Mouse (Mus musculus): ENCODE results near the gene Pcsk7. TPM values are rescaled to one million over a fixed set of nuclear protein-coding genes. Genes with fewer than 3 reads are reported as not detected.
A peak's percentile ranks its signal among the peaks of the same experiment; 100 is the strongest.

Gene Pcsk7
- total RNA-seq (2014; rRNA removed) (23.5 and 33.9 TPM in 2 replicates), polyA plus RNA-seq (2015; fragmentation: Nextera tagmentation; extraction: Ambion mirVana) (18.1 and 22.1 TPM in 2 replicates)

DNA sequence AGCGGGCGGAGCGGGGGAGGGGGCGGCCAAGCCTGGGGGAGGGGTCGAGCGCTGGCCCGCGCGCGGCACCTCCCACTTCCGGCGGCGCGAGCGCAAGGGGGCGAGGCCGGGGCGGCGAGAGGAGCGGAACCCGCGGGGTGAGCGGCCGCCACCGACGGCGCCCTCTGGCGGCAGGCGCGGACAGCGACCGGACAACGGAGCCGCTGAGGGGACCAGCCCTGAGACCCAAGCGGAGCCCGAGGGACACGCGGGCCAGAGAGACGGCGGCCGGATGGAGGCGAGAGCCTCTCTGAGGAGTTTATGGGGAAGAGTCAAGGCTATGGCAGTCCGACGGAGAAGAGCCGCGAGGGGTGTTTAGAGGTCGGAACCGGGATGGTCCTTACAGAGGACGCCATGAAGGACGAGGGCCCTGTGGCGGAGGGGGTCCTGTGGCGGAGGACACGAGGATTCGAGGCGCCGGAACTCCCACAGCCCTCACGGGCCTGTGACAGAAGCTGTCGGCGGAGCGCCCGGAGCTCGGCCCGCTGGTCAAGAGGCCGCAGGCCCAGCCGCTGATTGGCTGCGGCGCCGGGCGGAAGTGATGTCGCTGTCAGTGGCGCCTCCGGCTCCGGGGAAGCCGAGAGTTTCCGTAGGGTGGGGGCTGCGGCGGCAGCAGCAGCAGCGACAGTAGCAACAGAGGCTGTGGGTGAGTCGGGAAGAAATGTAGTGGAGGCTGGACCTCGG, at the start of gene Pcsk7, which contains the start of gene Rnf214:
Pcsk7 (plus strand) TSS at position 143 of the 723 bp plus-strand sequence.
Rnf214 (minus strand) TSS at position 557 of the 723 bp plus-strand sequence.
- under 1% methylated on average over 70 of the region's 80 CpGs for WGBS
- H3K4me2 ChIP-seq (ENCODE audit: low read depth, low read length) = peak within 1 kb of the TSS; percentile 88
- DNase-seq (ENCODE audit: low spot score) (peak; percentile 95), ATAC-seq (peak; percentile 94)
- peak; percentile 58 for TF ChIP-seq CTCF (IDR thresholded peaks at IDR 0.05; ENCODE audit: low read depth)
- peaks cover 20% of the 10 kb centered on the region; the same call in 1 of the 2 replicates for H3K4me1 ChIP-seq (ENCODE audit: insufficient read depth, low read length)
- H3K4me3 ChIP-seq (ENCODE audit: low read length) = peak within 1 kb of the TSS; percentile 88
- no peaks in the 10 kb centered on the region for H3K27me3 ChIP-seq (ENCODE audit: insufficient read depth, low read length)
- H3K27ac ChIP-seq = peak within 1 kb of the TSS; percentile 95
- peak within 1 kb of the TSS; percentile 90 for H3K9ac ChIP-seq (replicated peaks; ENCODE audit: low read length)
- H3K9me3 ChIP-seq (ENCODE audit: low read length) = no peaks in the 10 kb centered on the region
- peaks cover 28% of the 10 kb centered on the region for H3K36me3 ChIP-seq (ENCODE audit: insufficient read depth, low read length)

DNA sequence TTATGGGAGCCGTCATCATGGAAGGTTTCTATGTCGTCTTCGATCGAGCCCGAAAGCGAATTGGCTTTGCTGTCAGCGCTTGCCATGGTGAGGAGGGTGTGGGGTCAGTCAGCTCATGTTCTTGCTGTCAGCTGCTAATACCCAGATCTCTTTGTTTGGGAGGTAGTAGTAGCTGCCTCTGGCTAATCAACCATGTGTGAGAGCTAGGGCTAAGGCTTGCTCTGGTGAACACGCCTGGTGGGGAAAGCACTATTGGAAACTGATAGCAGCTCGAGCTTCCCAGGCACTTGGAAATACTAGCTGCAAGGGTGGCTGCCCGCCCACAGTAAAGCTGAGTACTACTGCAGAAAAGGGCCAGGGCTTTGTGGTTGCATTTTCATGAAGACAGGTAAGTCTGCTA, 46.9 kb upstream of the Pcsk7 start:
- no peak overlapping the region for H3K4me2 ChIP-seq (ENCODE audit: low read depth, low read length)
- H3K27ac ChIP-seq = no peak overlapping the region
- DNase-seq (ENCODE audit: low spot score) (no peak), ATAC-seq (no peak)
- peaks cover 55% of the 10 kb centered on the region for H3K36me3 ChIP-seq (ENCODE audit: insufficient read depth, low read length)
- H3K27me3 ChIP-seq (ENCODE audit: insufficient read depth, low read length) = no peaks in the 10 kb centered on the region
- 95% methylated on average over 10 of the region's 10 CpGs for WGBS
- no peaks in the 10 kb centered on the region for H3K9me3 ChIP-seq (ENCODE audit: low read length)
- no peaks in the 10 kb centered on the region for H3K4me1 ChIP-seq (ENCODE audit: insufficient read depth, low read length)
- TF ChIP-seq CTCF (IDR thresholded peaks at IDR 0.05; ENCODE audit: low read depth) = no peak
- no peak overlapping the region for H3K4me3 ChIP-seq (ENCODE audit: low read length)
- H3K9ac ChIP-seq (replicated peaks; ENCODE audit: low read length) = no peak overlapping the region

DNA sequence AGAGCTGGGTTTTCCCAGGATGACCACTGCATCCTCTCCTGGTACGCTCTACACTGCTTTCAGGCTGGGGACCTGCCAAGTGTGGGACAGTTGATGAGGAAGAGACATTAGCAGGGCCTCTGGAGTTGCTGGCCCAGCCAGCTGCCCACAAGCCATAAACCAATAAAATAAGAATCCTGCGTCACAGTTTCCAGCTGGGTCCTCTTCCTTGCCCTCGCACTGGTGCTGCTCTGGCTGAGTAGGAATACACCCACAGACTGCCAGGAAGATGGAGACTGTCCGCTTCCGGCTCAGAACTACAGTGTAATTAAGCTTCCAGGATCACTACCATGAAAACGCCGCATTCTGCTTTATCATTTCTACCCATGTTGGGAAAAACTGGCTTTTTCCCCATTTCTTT, 44.5 kb upstream of the Pcsk7 start:
- H3K27me3 ChIP-seq (ENCODE audit: insufficient read depth, low read length) = no peaks in the 10 kb centered on the region
- H3K4me3 ChIP-seq (ENCODE audit: low read length) = no peak overlapping the region
- H3K4me1 ChIP-seq (ENCODE audit: insufficient read depth, low read length) = no peaks in the 10 kb centered on the region
- 80% methylated on average over 7 of the region's 7 CpGs for WGBS
- H3K9me3 ChIP-seq (ENCODE audit: low read length) = no peaks in the 10 kb centered on the region
- H3K9ac ChIP-seq (replicated peaks; ENCODE audit: low read length) = no peak overlapping the region
- H3K36me3 ChIP-seq (ENCODE audit: insufficient read depth, low read length) = peaks cover 75% of the 10 kb centered on the region
- ATAC-seq = no peak
- H3K27ac ChIP-seq = no peak overlapping the region
- TF ChIP-seq CTCF (IDR thresholded peaks at IDR 0.05; ENCODE audit: low read depth) = no peak
- DNase-seq (ENCODE audit: low spot score) = no peak
- no peak overlapping the region for H3K4me2 ChIP-seq (ENCODE audit: low read depth, low read length)

DNA sequence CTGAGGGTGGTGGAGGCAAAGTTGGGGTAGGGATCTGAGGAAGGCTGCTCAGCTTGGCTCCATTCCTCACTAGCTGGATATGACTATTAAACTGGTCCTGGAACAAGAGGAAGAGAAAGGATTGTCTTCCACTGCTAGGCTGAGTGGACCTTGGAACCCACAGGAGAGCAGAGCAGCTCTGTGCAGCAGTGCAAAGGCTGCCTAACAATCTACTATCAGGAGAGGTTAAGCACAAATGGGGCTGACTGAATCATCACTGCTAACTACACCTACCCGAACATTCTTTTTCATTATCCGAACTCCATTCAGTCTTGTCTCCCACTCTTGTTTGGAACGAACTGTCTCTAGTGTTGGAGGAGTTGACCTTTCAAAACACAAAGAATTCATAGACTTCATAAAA, 37.1 kb upstream of the Pcsk7 start:
- H3K27ac ChIP-seq = no peak overlapping the region
- H3K4me1 ChIP-seq (ENCODE audit: insufficient read depth, low read length) = no peaks in the 10 kb centered on the region
- H3K4me3 ChIP-seq (ENCODE audit: low read length) = no peak overlapping the region
- no peaks in the 10 kb centered on the region for H3K27me3 ChIP-seq (ENCODE audit: insufficient read depth, low read length)
- H3K9ac ChIP-seq (replicated peaks; ENCODE audit: low read length) = no peak overlapping the region
- peaks cover 63% of the 10 kb centered on the region for H3K36me3 ChIP-seq (ENCODE audit: insufficient read depth, low read length)
- no peaks in the 10 kb centered on the region for H3K9me3 ChIP-seq (ENCODE audit: low read length)
- H3K4me2 ChIP-seq (ENCODE audit: low read depth, low read length) = no peak overlapping the region
- ATAC-seq = no peak
- 94% methylated on average over 3 of the region's 3 CpGs for WGBS
- DNase-seq (ENCODE audit: low spot score) = no peak
- TF ChIP-seq CTCF (IDR thresholded peaks at IDR 0.05; ENCODE audit: low read depth) = no peak

DNA sequence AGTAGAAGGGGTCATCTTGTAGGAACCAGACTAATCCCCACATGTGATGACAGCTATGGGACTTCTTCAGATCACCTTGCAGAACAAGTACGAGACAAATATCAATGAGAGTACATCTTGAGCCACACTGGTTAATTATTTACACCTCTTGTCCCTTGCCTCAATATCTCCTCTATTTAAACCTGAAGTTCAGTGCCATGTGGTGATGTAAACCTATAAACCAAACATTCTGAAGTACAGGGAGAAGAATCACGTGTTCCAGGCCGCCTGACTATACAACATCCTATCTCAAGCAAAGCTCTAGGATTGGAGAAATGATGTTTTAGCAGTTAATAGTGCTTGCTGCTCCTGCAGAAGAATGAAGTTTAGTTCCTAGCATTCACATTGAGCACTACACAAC, 36.0 kb upstream of the Pcsk7 start:
- Histone ChIP-seq H3K27me3 (ENCODE audit: insufficient read depth, low read length) (no peaks in the 10 kb centered on the region), H3K4me2 (ENCODE audit: low read depth, low read length) (no peak overlapping the region), H3K4me1 (ENCODE audit: insufficient read depth, low read length) (no peaks in the 10 kb centered on the region), H3K27ac (no peak overlapping the region), H3K9ac (replicated peaks; ENCODE audit: low read length) (no peak overlapping the region), H3K9me3 (ENCODE audit: low read length) (no peaks in the 10 kb centered on the region), H3K4me3 (ENCODE audit: low read length) (no peak overlapping the region), H3K36me3 (ENCODE audit: insufficient read depth, low read length) (peaks cover 58% of the 10 kb centered on the region)
- WGBS = 94% methylated on average over 3 of the region's 3 CpGs
- no peak for TF ChIP-seq CTCF (IDR thresholded peaks at IDR 0.05; ENCODE audit: low read depth)
- no peak for DNase-seq (ENCODE audit: low spot score)
- ATAC-seq = no peak

GRCm38 (mm10) chr9:45877928-45878327, 28.4 kb upstream of the Pcsk7 start:
- Histone ChIP-seq H3K36me3 (ENCODE audit: insufficient read depth, low read length) (peaks cover 31% of the 10 kb centered on the region), H3K27me3 (ENCODE audit: insufficient read depth, low read length) (no peaks in the 10 kb centered on the region), H3K4me1 (ENCODE audit: insufficient read depth, low read length) (no peaks in the 10 kb centered on the region), H3K27ac (no peak overlapping the region), H3K4me2 (ENCODE audit: low read depth, low read length) (no peak overlapping the region), H3K9me3 (ENCODE audit: low read length) (no peaks in the 10 kb centered on the region), H3K4me3 (ENCODE audit: low read length) (no peak overlapping the region), H3K9ac (replicated peaks; ENCODE audit: low read length) (no peak overlapping the region)
- 66% methylated on average over 2 of the region's 2 CpGs for WGBS
- DNase-seq (ENCODE audit: low spot score) (peak; percentile 70), ATAC-seq (no peak)
- 0 out of 2 replicates have a peak, but pooled peaks have one; percentile 14 for TF ChIP-seq CTCF (IDR thresholded peaks at IDR 0.05; ENCODE audit: low read depth)

- Histone ChIP-seq H3K36me3 (ENCODE audit: insufficient read depth, low read length) (peaks cover 58% of the 10 kb centered on the region), H3K4me3 (ENCODE audit: low read length) (no peak overlapping the region), H3K4me2 (ENCODE audit: low read depth, low read length) (no peak overlapping the region), H3K9ac (replicated peaks; ENCODE audit: low read length) (no peak overlapping the region), H3K4me1 (ENCODE audit: insufficient read depth, low read length) (no peaks in the 10 kb centered on the region), H3K9me3 (ENCODE audit: low read length) (no peaks in the 10 kb centered on the region), H3K27me3 (ENCODE audit: insufficient read depth, low read length) (no peaks in the 10 kb centered on the region), H3K27ac (no peak overlapping the region)
- no peak for ATAC-seq
- DNase-seq (ENCODE audit: low spot score) = no peak
- no peak for TF ChIP-seq CTCF (IDR thresholded peaks at IDR 0.05; ENCODE audit: low read depth)
Observed at GRCm38 (mm10) chr9:45893681-45894080, 12.6 kb upstream of the Pcsk7 start.

All from hindbrain, postnatal 0 days (tissue).